Mouse (Mus musculus) forebrain, embryonic 13.5 days (tissue): ENCODE measurements at regions not wholly inside any gene's neighbourhood (a gene's known extent, or its start where the extent isn't known, plus 50 kb on each side); places are given as distances from the start of the nearest gene placed in this dataset.

Source experiments
- ATAC-seq: fragments of 200-750 bp; cut with Nextera tagmentation; 2 replicates; pipeline ENCODE4 v1.8.0; 2017
- H3K27ac ChIP-seq: fragments of 300-500 bp; sonication (generic); 2 replicates; pipeline ENCODE4 v1.5.1; 2015; ENCODE audit warnings: inconsistent platforms, mild to moderate bottlenecking, moderate library complexity
- H3K27me3 ChIP-seq: fragments of 300-500 bp; sonication (generic); 2 replicates; pipeline ENCODE4 v1.6.1; 2015; ENCODE audit warnings: mild to moderate bottlenecking, inconsistent platforms
- H3K36me3 ChIP-seq: fragments of 300-500 bp; sonication (generic); 2 replicates; pipeline ENCODE4 v1.6.1; 2015; ENCODE audit warnings: mild to moderate bottlenecking, inconsistent platforms; ENCODE audit not compliant: poor library complexity, severe bottlenecking
- H3K4me1 ChIP-seq: fragments of 300-500 bp; sonication (generic); 2 replicates; pipeline ENCODE4 v1.6.1; 2015; ENCODE audit warnings: inconsistent platforms
- H3K4me2 ChIP-seq: fragments of 300-500 bp; sonication (generic); 2 replicates; pipeline ENCODE4 v1.6.1; 2015; ENCODE audit warnings: inconsistent platforms, mild to moderate bottlenecking, moderate library complexity
- H3K4me3 ChIP-seq: fragments of 300-500 bp; sonication (generic); 2 replicates; pipeline ENCODE4 v1.5.1; 2015; ENCODE audit warnings: mild to moderate bottlenecking, inconsistent platforms
- H3K9ac ChIP-seq: fragments of 300-500 bp; sonication (generic); 2 replicates; pipeline ENCODE4 v1.6.1; 2015; ENCODE audit warnings: mild to moderate bottlenecking, inconsistent platforms
- H3K9me3 ChIP-seq: fragments of 300-500 bp; sonication (generic); replicated peaks from 2 replicates; pipeline ENCODE4 v1.6.1; 2016; ENCODE audit warnings: inconsistent platforms
- WGBS: fragments of 180-500 bp; shearing (Covaris S2); methylation state at CpG from one replicate; pipeline ENCODE4 v1.1.7; 2015; 5-methylcytosine and 5-hydroxymethylcytosine counted together
- microRNA-seq: library from miRNA; unstranded; fragments of <30 nt; microRNA quantifications from one replicate; pipeline ENCODE4, GENCODE M21; 2016

- Histone ChIP-seq H3K4me2 (no peak overlapping the region; the same call in 1 of the 2 replicates), H3K36me3 (no peaks in the 10 kb centered on the region), H3K27ac (no peak overlapping the region), H3K9me3 (no peaks in the 10 kb centered on the region), H3K27me3 (no peaks in the 10 kb centered on the region), H3K9ac (no peak overlapping the region), H3K4me3 (no peak overlapping the region), H3K4me1 (peaks cover 7% of the 10 kb centered on the region)
- WGBS: 18% methylated on average over 7 of the region's 7 CpGs
- peak; percentile 39 for ATAC-seq
Observed at GRCm38 (mm10) chr3:140150530-140150951, 945.0 kb downstream of the Stpg2 start.

- H3K4me3 ChIP-seq: no peak overlapping the region
- ATAC-seq: no peak
- H3K4me1 ChIP-seq: peaks cover 1% of the 10 kb centered on the region; the same call in 1 of the 2 replicates
- H3K36me3 ChIP-seq: no peaks in the 10 kb centered on the region
- H3K4me2 ChIP-seq: no peak overlapping the region
- H3K27ac ChIP-seq: no peak overlapping the region
- no peaks in the 10 kb centered on the region for H3K27me3 ChIP-seq
- no peaks in the 10 kb centered on the region for H3K9me3 ChIP-seq
- WGBS: 94% methylated on average over 2 of the region's 2 CpGs
- no peak overlapping the region for H3K9ac ChIP-seq
Observed at GRCm38 (mm10) chr3:140179471-140179870, 974.0 kb downstream of the Stpg2 start.

- WGBS: 80% methylated on average over 4 of the region's 4 CpGs
- no peaks in the 10 kb centered on the region for H3K27me3 ChIP-seq
Observed at GRCm38 (mm10) chr3:140182690-140183089, 977.2 kb downstream of the Stpg2 start.

GRCm38 (mm10) chr3:140184899-140185525, 979.5 kb downstream of the Stpg2 start:
- no peak overlapping the region for H3K4me2 ChIP-seq
- peak; percentile 72; the same call in 1 of the 2 replicates for ATAC-seq
- no peaks in the 10 kb centered on the region for H3K36me3 ChIP-seq
- no peaks in the 10 kb centered on the region for H3K27me3 ChIP-seq
- peaks cover 12% of the 10 kb centered on the region for H3K4me1 ChIP-seq
- no peaks in the 10 kb centered on the region for H3K9me3 ChIP-seq
- H3K9ac ChIP-seq: no peak overlapping the region
- no peak overlapping the region for H3K4me3 ChIP-seq
- 23% methylated on average over 4 of the region's 4 CpGs for WGBS
- no peak overlapping the region for H3K27ac ChIP-seq

More at GRCm38 (mm10) chr3:140182690-140183089, 977.2 kb downstream of the Stpg2 start:
- H3K4me3 ChIP-seq: no peak overlapping the region
- no peak for ATAC-seq
- no peak overlapping the region for H3K4me2 ChIP-seq
- peaks cover 12% of the 10 kb centered on the region for H3K4me1 ChIP-seq
- H3K9me3 ChIP-seq: no peaks in the 10 kb centered on the region
- H3K9ac ChIP-seq: no peak overlapping the region
- H3K36me3 ChIP-seq: no peaks in the 10 kb centered on the region
- H3K27ac ChIP-seq: no peak overlapping the region

- Histone ChIP-seq H3K4me2 (no peak overlapping the region), H3K27ac (no peak overlapping the region), H3K4me3 (no peak overlapping the region), H3K4me1 (no peaks in the 10 kb centered on the region), H3K27me3 (no peaks in the 10 kb centered on the region), H3K36me3 (no peaks in the 10 kb centered on the region), H3K9ac (no peak overlapping the region), H3K9me3 (no peaks in the 10 kb centered on the region)
- ATAC-seq: no peak
Observed at GRCm38 (mm10) chr3:140205914-140206313, 1000.4 kb downstream of the Stpg2 start.

GRCm38 (mm10) chr3:140221478-140221877, 990.7 kb downstream of the Pdha2 start:
- no peak for ATAC-seq
- H3K27ac ChIP-seq: no peak overlapping the region
- H3K4me1 ChIP-seq: no peaks in the 10 kb centered on the region
- H3K4me3 ChIP-seq: no peak overlapping the region
- H3K9ac ChIP-seq: no peak overlapping the region
- H3K4me2 ChIP-seq: no peak overlapping the region
- no peaks in the 10 kb centered on the region for H3K27me3 ChIP-seq
- 82% methylated on average over 3 of the region's 3 CpGs for WGBS
- H3K9me3 ChIP-seq: no peaks in the 10 kb centered on the region
- H3K36me3 ChIP-seq: no peaks in the 10 kb centered on the region

- 78% methylated on average over 2 of the region's 2 CpGs for WGBS
- H3K36me3 ChIP-seq: no peaks in the 10 kb centered on the region
- H3K4me3 ChIP-seq: no peak overlapping the region
- H3K27ac ChIP-seq: no peak overlapping the region
- H3K4me2 ChIP-seq: no peak overlapping the region
- no peak for ATAC-seq
- no peaks in the 10 kb centered on the region for H3K4me1 ChIP-seq
- H3K9me3 ChIP-seq: no peaks in the 10 kb centered on the region
- H3K27me3 ChIP-seq: no peaks in the 10 kb centered on the region
- no peak overlapping the region for H3K9ac ChIP-seq
Observed at GRCm38 (mm10) chr3:140230712-140231111, 981.4 kb downstream of the Pdha2 start.

GRCm38 (mm10) chr3:140233144-140233543, 979.0 kb downstream of the Pdha2 start:
- 89% methylated on average over 4 of the region's 4 CpGs for WGBS
- ATAC-seq: no peak
- H3K36me3 ChIP-seq: no peaks in the 10 kb centered on the region

GRCm38 (mm10) chr3:140233809-140234208, 978.3 kb downstream of the Pdha2 start:
- H3K27me3 ChIP-seq: no peaks in the 10 kb centered on the region

More at GRCm38 (mm10) chr3:140233144-140233543, 979.0 kb downstream of the Pdha2 start:
- H3K4me2 ChIP-seq: no peak overlapping the region
- H3K9ac ChIP-seq: no peak overlapping the region
- H3K4me3 ChIP-seq: no peak overlapping the region
- H3K4me1 ChIP-seq: no peaks in the 10 kb centered on the region
- H3K27ac ChIP-seq: no peak overlapping the region
- no peaks in the 10 kb centered on the region for H3K9me3 ChIP-seq
- H3K27me3 ChIP-seq: no peaks in the 10 kb centered on the region

GRCm38 (mm10) chr3:140239276-140239675, 972.9 kb downstream of the Pdha2 start:
- H3K4me2 ChIP-seq: no peak overlapping the region
- 82% methylated on average over 1 of the region's 1 CpGs for WGBS

More at GRCm38 (mm10) chr3:140233809-140234208, 978.3 kb downstream of the Pdha2 start:
- H3K36me3 ChIP-seq: no peaks in the 10 kb centered on the region
- ATAC-seq: no peak
- H3K27ac ChIP-seq: no peak overlapping the region
- 85% methylated on average over 2 of the region's 2 CpGs for WGBS
- no peaks in the 10 kb centered on the region for H3K9me3 ChIP-seq
- no peak overlapping the region for H3K4me3 ChIP-seq
- H3K4me2 ChIP-seq: no peak overlapping the region
- H3K4me1 ChIP-seq: no peaks in the 10 kb centered on the region
- no peak overlapping the region for H3K9ac ChIP-seq

More at GRCm38 (mm10) chr3:140239276-140239675, 972.9 kb downstream of the Pdha2 start:
- H3K4me1 ChIP-seq: no peaks in the 10 kb centered on the region
- ATAC-seq: no peak
- no peak overlapping the region for H3K27ac ChIP-seq
- H3K9ac ChIP-seq: no peak overlapping the region
- no peaks in the 10 kb centered on the region for H3K27me3 ChIP-seq
- H3K9me3 ChIP-seq: no peaks in the 10 kb centered on the region
- no peaks in the 10 kb centered on the region for H3K36me3 ChIP-seq
- H3K4me3 ChIP-seq: no peak overlapping the region

Small RNA genes lying in the stretch of these regions (microRNA-seq; reads per million reads assigned to microRNA genes)
- gene Mir7j: 52.0 reads per million, percentile 42 among the genes with 10 or more reads in this experiment
